ENCODE assay signal across 9 mouse cellular contexts in genomic region chr6:126166548-126167207, GRCm38 (mm10). TPM values are rescaled to one million over a fixed set of nuclear protein-coding genes. Genes with fewer than 3 reads are reported as not detected.
DNase-seq lines count a peak whose midpoint lies in the region; ATAC-seq and TF ChIP-seq lines count a peak whose summit lies in the region.
"Had no signal": no experiment of that assay in that cellular context is flagged by ENCODE, and none has a peak within 500 bp of the region (broad histone marks: within the 10 kb centered on the region; RNA-seq: fewer than 3 reads in every experiment).

Ntf3 (minus strand) TSS chr6:126166910.

- 0 out of 2 replicates have a peak, but pooled peaks have one; percentile 17 for TF ChIP-seq POLR2A in embryonic fibroblast, embryonic 13.5 days (IDR thresholded peaks at IDR 0.05; ENCODE audit: low read depth, low read length)

- ATAC-seq in hindbrain, embryonic 14.5 days (ENCODE audit: low FRiP score): no peak
- no peak for ATAC-seq in midbrain, embryonic 16.5 days

- no peak for TF ChIP-seq CTCF in embryonic fibroblast, embryonic 13.5 days (IDR thresholded peaks at IDR 0.05; ENCODE audit: borderline replicate concordance, insufficient read depth, low read length)

- H3K9ac ChIP-seq in hindbrain, embryonic 14.5 days: 0 out of 2 replicates have a peak within 1 kb of the TSS, but pooled peaks have one; percentile 20
- peak within 1 kb of the TSS; percentile 43; the same call in 1 of the 2 replicates for H3K9ac ChIP-seq in midbrain, embryonic 16.5 days (ENCODE audit: low read depth, low read length)

- WGBS in hindbrain, embryonic 14.5 days: 2% methylated on average over 27 of the region's 27 CpGs
- under 1% methylated on average over 27 of the region's 27 CpGs for WGBS in midbrain, embryonic 16.5 days

- no peaks in the 10 kb centered on the region for H3K36me3 ChIP-seq in hindbrain, embryonic 14.5 days (replicated peaks; ENCODE audit: control insufficient read depth, insufficient read depth)
- H3K36me3 ChIP-seq in midbrain, embryonic 16.5 days (ENCODE audit: control insufficient read depth, insufficient read depth, low read length): no peaks in the 10 kb centered on the region

- peak within 1 kb of the TSS; percentile 36 for H3K4me3 ChIP-seq in embryonic fibroblast, embryonic 13.5 days (ENCODE audit: insufficient read depth, low read length)
- H3K4me3 ChIP-seq in hindbrain, embryonic 14.5 days (replicated peaks; ENCODE audit: low read length): peak within 1 kb of the TSS; percentile 28
- peak within 1 kb of the TSS; percentile 33 for H3K4me3 ChIP-seq in midbrain, embryonic 16.5 days (ENCODE audit: low read depth, low read length)

- H3K9me3 ChIP-seq in hindbrain, embryonic 14.5 days (ENCODE audit: control insufficient read depth, low read length): no peaks in the 10 kb centered on the region
- no peaks in the 10 kb centered on the region for H3K9me3 ChIP-seq in midbrain, embryonic 16.5 days (replicated peaks; ENCODE audit: control insufficient read depth, low read length, poor library complexity, severe bottlenecking)

- DNase-seq in heart, adult 11 months: peak; percentile 97
- DNase-seq in heart, adult 8-10 months (ENCODE audit: low spot score): no peak
- DNase-seq in hindbrain, embryonic 14.5 days (ENCODE audit: low spot score): no peak
- DNase-seq in spleen, adult 18-20 months: no peak
- DNase-seq in thymus, postnatal 4 days: no peak
- DNase-seq in natural killer cell, adult 2 months (ENCODE audit: low spot score in 2 of 2): no peak

- no peak within 1 kb of the TSS for H3K27ac ChIP-seq in embryonic fibroblast, embryonic 13.5 days (ENCODE audit: insufficient read depth, low read length)
- H3K27ac ChIP-seq in hindbrain, embryonic 14.5 days: no peak within 1 kb of the TSS
- no peak within 1 kb of the TSS for H3K27ac ChIP-seq in midbrain, embryonic 16.5 days (ENCODE audit: low read length)

- peaks cover 67% of the 10 kb centered on the region for H3K27me3 ChIP-seq in hindbrain, embryonic 14.5 days (ENCODE audit: control insufficient read depth, insufficient read depth, low read length)
- H3K27me3 ChIP-seq in midbrain, embryonic 16.5 days (ENCODE audit: control insufficient read depth, insufficient read depth, low read depth, low read length): peaks cover 48% of the 10 kb centered on the region

- H3K4me2 ChIP-seq in hindbrain, embryonic 14.5 days (replicated peaks): peak within 1 kb of the TSS; percentile 50
- peak within 1 kb of the TSS; percentile 61 for H3K4me2 ChIP-seq in midbrain, embryonic 16.5 days (ENCODE audit: low read length)

- peaks cover 1% of the 10 kb centered on the region; the same call in 1 of the 2 replicates for H3K4me1 ChIP-seq in embryonic fibroblast, embryonic 13.5 days (ENCODE audit: control insufficient read depth, insufficient read depth, low read length)
- peaks cover 43% of the 10 kb centered on the region for H3K4me1 ChIP-seq in hindbrain, embryonic 14.5 days (replicated peaks; ENCODE audit: control insufficient read depth, insufficient read depth, low read length)
- peaks cover 45% of the 10 kb centered on the region for H3K4me1 ChIP-seq in midbrain, embryonic 16.5 days (ENCODE audit: control insufficient read depth, insufficient read depth, low read length)

RNA-seq across cellular contexts. Expression of gene Ntf3, which starts in this region (rescaled TPM):
- total RNA-seq in heart, adult 8-10 months (2022): 1 to 10 TPM; 2.2 to 5.3 (median 3.9) TPM
- 8.0 and 9.1 TPM in 2 replicates for polyA plus RNA-seq in embryonic fibroblast, embryonic 13.5 days (2011; ENCODE audit: insufficient read length, low read depth, missing spikeins)
- polyA plus RNA-seq in hindbrain, embryonic 14.5 days (2014; fragmentation: Nextera tagmentation; extraction: Ambion mirVana): 3.0 and 3.4 TPM in 2 replicates
- 1.0 and 1.8 TPM in 2 replicates for polyA plus RNA-seq in midbrain, embryonic 16.5 days (2015; fragmentation: Nextera tagmentation; extraction: Ambion mirVana)
- polyA plus RNA-seq: C2C12 had no signal
